Mouse (Mus musculus) splenic B cell, adult 2 months (primary cell): ENCODE results near the gene Bivm.

Experiments used
- DNase-seq: peaks from one replicate; pipeline ENCODE4 v3.0.0-alpha.2; 2011; ENCODE audit warnings: low read depth, low spot score
- H3K27me3 ChIP-seq: 2 replicates; pipeline ENCODE4 v1.6.1; 2012; ENCODE audit warnings: mild to moderate bottlenecking, low read length, moderate library complexity, mixed read lengths; ENCODE audit not compliant: control insufficient read depth, poor library complexity, insufficient read depth, severe bottlenecking
- H3K36me3 ChIP-seq: 2 replicates; pipeline ENCODE4 v1.6.1; 2012; ENCODE audit warnings: mild to moderate bottlenecking, low read length, moderate library complexity, mixed read lengths; ENCODE audit not compliant: control insufficient read depth, poor library complexity, insufficient read depth, severe bottlenecking

Bivm gene

GRCm38 (mm10) chr1:44148706-44149105 lies 29.9 kb downstream of the Bivm start:
- Histone ChIP-seq H3K27me3 (no peaks in the 10 kb centered on the region), H3K36me3 (no peaks in the 10 kb centered on the region)
- DNase-seq, result peak; percentile 26

- no peaks in the 10 kb centered on the region for H3K27me3 ChIP-seq
- DNase-seq, result peak; percentile 56
Observed at GRCm38 (mm10) chr1:44155287-44155686, 36.5 kb downstream of the Bivm start.

DNA sequence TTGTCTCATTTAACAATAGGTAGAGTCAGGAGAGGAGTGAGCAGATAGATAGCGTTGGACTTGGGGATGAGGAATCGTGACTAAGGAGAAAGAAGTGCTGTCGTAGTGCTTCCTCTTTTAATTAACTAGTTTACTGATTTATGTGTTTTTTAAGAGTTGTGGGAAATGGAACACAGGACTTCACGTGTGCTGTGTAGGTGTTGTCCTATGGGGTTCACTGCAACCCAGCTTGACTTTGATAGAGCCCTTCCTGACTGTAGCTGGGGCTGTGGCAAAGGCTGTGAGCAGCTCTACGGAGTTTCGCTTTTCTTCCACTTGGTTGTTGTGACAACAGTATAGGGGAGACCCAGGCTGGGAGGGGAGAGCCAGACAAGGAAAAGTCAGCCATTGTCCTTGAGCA lies 39.6 kb downstream of the Bivm start:
- H3K36me3 ChIP-seq, result peaks cover 7% of the 10 kb centered on the region; the same call in 1 of the 2 replicates
- no peaks in the 10 kb centered on the region for H3K27me3 ChIP-seq
- no peak for DNase-seq

More at GRCm38 (mm10) chr1:44155287-44155686, 36.5 kb downstream of the Bivm start:
- peaks cover 5% of the 10 kb centered on the region; the same call in 1 of the 2 replicates for H3K36me3 ChIP-seq

DNA sequence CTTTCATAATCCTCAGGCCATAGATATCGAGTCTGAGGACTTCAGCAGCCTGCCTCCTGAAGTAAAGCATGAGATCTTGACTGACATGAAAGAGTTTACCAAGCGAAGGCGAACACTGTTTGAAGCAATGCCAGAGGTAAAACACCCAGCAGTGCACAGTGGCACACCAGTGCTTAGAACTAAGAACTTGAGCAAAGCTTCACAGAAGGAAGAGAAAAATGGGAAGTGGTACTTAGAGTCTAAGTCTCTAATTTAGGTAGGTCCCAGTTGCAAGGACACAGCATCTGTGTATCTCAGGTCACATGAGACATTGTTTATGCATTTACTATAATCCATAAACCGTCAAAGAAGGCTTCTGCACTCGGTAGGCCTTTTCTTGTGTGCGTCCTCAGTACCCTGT lies 43.1 kb downstream of the Bivm start:
- H3K27me3 ChIP-seq, result no peaks in the 10 kb centered on the region
- H3K36me3 ChIP-seq, result peaks cover 11% of the 10 kb centered on the region
- DNase-seq, result peak; percentile 13

DNA sequence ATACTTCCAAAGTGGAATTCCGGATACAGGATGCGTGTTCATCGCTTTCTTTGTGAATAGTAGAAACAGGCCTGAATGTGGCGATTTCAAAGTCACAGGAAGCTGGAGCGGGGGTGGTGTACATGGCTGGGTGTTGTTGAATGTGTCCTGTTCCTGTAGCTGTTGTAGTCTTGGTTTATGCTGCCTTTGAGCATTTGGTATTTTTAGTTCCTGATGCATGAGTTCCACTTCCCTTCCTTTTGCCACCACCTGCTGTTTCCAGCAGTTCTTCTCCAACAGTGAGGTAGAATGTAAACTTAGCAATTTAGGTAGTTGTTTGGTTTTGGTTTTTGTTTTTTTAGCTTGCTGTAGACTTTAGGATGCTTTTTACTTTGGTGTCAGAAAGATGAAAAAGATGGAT lies 43.6 kb downstream of the Bivm start:
- Histone ChIP-seq H3K36me3 (peaks cover 13% of the 10 kb centered on the region), H3K27me3 (no peaks in the 10 kb centered on the region)
- peak; percentile 21 for DNase-seq

GRCm38 (mm10) chr1:44167859-44168383 lies 49.2 kb downstream of the Bivm start:
- H3K36me3 ChIP-seq, result peaks cover 16% of the 10 kb centered on the region
- DNase-seq, result peak; percentile 6
- H3K27me3 ChIP-seq, result no peaks in the 10 kb centered on the region

- no peak for DNase-seq
- Histone ChIP-seq H3K36me3 (peaks cover 11% of the 10 kb centered on the region), H3K27me3 (no peaks in the 10 kb centered on the region)
Observed at GRCm38 (mm10) chr1:44172656-44173055, 53.9 kb downstream of the Bivm start.

DNA sequence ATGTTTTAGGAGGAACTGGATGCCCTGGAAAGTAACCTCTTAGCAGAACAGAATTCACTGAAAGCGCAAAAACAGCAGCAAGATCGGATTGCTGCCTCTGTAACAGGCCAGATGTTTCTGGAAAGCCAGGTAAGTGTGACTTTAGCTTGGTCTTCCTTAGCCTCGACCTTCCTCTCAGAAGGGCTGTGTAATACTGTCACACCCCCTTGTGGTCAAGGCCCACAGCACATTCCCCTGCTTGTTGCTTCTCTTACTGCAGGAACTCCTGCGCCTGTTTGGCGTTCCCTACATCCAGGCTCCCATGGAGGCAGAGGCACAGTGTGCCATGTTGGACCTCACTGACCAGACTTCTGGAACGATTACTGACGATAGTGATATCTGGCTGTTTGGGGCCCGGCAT lies 55.1 kb downstream of the Bivm start:
- Histone ChIP-seq H3K27me3 (no peaks in the 10 kb centered on the region), H3K36me3 (peaks cover 8% of the 10 kb centered on the region; the same call in 1 of the 2 replicates)
- DNase-seq, result peak; percentile 35

GRCm38 (mm10) chr1:44178086-44178485 lies 59.3 kb downstream of the Bivm start:
- H3K36me3 ChIP-seq, result peaks cover 3% of the 10 kb centered on the region; the same call in 1 of the 2 replicates
- no peaks in the 10 kb centered on the region for H3K27me3 ChIP-seq
- DNase-seq, result no peak

GRCm38 (mm10) chr1:44186396-44186795 lies 67.6 kb downstream of the Bivm start:
- Histone ChIP-seq H3K27me3 (no peaks in the 10 kb centered on the region), H3K36me3 (no peaks in the 10 kb centered on the region)
- DNase-seq, result no peak
